Mouse (Mus musculus): ENCODE results near the gene Il1rn. TPM values are rescaled to one million over a fixed set of nuclear protein-coding genes. Genes with fewer than 3 reads are reported as not detected.

The Il1rn gene
- polyA plus RNA-seq, 1 experiment: 2.0 TPM

- no peak overlapping the region for H3K27ac ChIP-seq (replicated peaks; ENCODE audit: low read depth, low read length)
- no peak overlapping the region for H3K4me3 ChIP-seq (ENCODE audit: insufficient read depth, low read depth, low read length)
- H3K4me1 ChIP-seq (ENCODE audit: control insufficient read depth, insufficient read depth, insufficient read length, low read length): peaks cover 3% of the 10 kb centered on the region; the same call in 1 of the 2 replicates
These were observed 27.2 kb downstream of the Il1rn start for GRCm38 (mm10) chr2:24363818-24364217.

- Histone ChIP-seq H3K4me3 (ENCODE audit: insufficient read depth, low read depth, low read length) (no peak overlapping the region), H3K27ac (replicated peaks; ENCODE audit: low read depth, low read length) (no peak overlapping the region), H3K4me1 (ENCODE audit: control insufficient read depth, insufficient read depth, insufficient read length, low read length) (peaks cover 3% of the 10 kb centered on the region; the same call in 1 of the 2 replicates)
These were observed 29.7 kb downstream of the Il1rn start for GRCm38 (mm10) chr2:24366214-24366975.

GRCm38 (mm10) chr2:24367030-24367894, 30.6 kb downstream of the Il1rn start, which contains the start of gene Psd4:
Gene Psd4, plus strand, starts transcription at chr2:24367580.
- Histone ChIP-seq H3K27ac (replicated peaks; ENCODE audit: low read depth, low read length) (no peak within 1 kb of the TSS), H3K4me1 (ENCODE audit: control insufficient read depth, insufficient read depth, insufficient read length, low read length) (peaks cover 3% of the 10 kb centered on the region; the same call in 1 of the 2 replicates)

DNA sequence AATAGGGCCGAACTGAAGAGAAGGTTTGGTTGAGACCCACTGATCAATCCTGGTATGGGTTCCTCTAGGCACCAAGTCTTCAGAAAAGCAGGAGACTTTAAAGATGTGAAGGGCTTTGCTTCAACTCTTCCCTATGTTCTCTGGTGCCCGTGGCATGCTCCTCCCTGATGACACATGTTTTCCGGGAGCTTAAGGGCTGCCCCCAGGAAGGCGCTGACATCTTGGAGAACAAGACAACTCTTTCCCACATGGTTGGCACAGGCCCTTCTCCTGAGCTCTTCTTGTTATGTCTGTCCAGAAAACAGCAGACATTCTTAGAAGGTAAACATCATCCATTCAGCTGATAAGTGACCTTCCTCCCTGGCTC, 31.2 kb downstream of the Il1rn start:
- H3K4me1 ChIP-seq (ENCODE audit: control insufficient read depth, insufficient read depth, insufficient read length, low read length): peaks cover 3% of the 10 kb centered on the region; the same call in 1 of the 2 replicates
- peak overlapping the region; percentile 43; the same call in 1 of the 2 replicates for H3K4me3 ChIP-seq (ENCODE audit: insufficient read depth, low read depth, low read length)
- H3K27ac ChIP-seq (replicated peaks; ENCODE audit: low read depth, low read length): no peak overlapping the region

More at GRCm38 (mm10) chr2:24367030-24367894, 30.6 kb downstream of the Il1rn start, which contains the start of gene Psd4:
- peak within 1 kb of the TSS; percentile 43 for H3K4me3 ChIP-seq (ENCODE audit: insufficient read depth, low read depth, low read length)

- Histone ChIP-seq H3K27ac (replicated peaks; ENCODE audit: low read depth, low read length) (no peak overlapping the region), H3K4me3 (ENCODE audit: insufficient read depth, low read depth, low read length) (no peak overlapping the region), H3K4me1 (ENCODE audit: control insufficient read depth, insufficient read depth, insufficient read length, low read length) (no peaks in the 10 kb centered on the region)
These were observed 42.2 kb downstream of the Il1rn start for GRCm38 (mm10) chr2:24378747-24379450.

- Histone ChIP-seq H3K4me1 (ENCODE audit: control insufficient read depth, insufficient read depth, insufficient read length, low read length) (no peaks in the 10 kb centered on the region), H3K27ac (replicated peaks; ENCODE audit: low read depth, low read length) (no peak overlapping the region), H3K4me3 (ENCODE audit: insufficient read depth, low read depth, low read length) (no peak overlapping the region)
These were observed 46.0 kb downstream of the Il1rn start for GRCm38 (mm10) chr2:24382456-24383230.

DNA sequence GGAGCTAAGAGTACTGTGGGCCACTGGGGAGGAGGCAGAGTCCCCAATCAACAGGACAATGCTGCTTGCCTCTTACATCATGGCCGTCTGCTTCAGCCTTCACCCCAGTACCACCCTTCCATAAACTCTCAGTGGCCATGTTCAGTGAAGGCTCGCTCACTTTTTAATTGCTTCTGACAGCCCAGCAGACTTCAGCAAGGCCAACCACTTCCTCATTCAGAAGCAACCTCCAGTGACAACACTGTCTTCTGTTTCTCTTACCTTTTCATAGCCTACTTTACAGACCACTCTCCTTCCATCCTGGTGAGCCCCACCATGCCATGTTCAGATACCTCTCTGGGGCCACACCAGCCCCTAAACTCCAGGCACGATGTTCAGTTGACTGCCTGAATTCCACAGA, 47.0 kb downstream of the Il1rn start:
- Histone ChIP-seq H3K4me3 (ENCODE audit: insufficient read depth, low read depth, low read length) (no peak overlapping the region), H3K4me1 (ENCODE audit: control insufficient read depth, insufficient read depth, insufficient read length, low read length) (no peaks in the 10 kb centered on the region), H3K27ac (replicated peaks; ENCODE audit: low read depth, low read length) (no peak overlapping the region)

GRCm38 (mm10) chr2:24384393-24384792, 47.7 kb downstream of the Il1rn start:
- no peak overlapping the region for H3K4me3 ChIP-seq (ENCODE audit: insufficient read depth, low read depth, low read length)
- H3K27ac ChIP-seq (replicated peaks; ENCODE audit: low read depth, low read length): no peak overlapping the region
- no peaks in the 10 kb centered on the region for H3K4me1 ChIP-seq (ENCODE audit: control insufficient read depth, insufficient read depth, insufficient read length, low read length)

DNA sequence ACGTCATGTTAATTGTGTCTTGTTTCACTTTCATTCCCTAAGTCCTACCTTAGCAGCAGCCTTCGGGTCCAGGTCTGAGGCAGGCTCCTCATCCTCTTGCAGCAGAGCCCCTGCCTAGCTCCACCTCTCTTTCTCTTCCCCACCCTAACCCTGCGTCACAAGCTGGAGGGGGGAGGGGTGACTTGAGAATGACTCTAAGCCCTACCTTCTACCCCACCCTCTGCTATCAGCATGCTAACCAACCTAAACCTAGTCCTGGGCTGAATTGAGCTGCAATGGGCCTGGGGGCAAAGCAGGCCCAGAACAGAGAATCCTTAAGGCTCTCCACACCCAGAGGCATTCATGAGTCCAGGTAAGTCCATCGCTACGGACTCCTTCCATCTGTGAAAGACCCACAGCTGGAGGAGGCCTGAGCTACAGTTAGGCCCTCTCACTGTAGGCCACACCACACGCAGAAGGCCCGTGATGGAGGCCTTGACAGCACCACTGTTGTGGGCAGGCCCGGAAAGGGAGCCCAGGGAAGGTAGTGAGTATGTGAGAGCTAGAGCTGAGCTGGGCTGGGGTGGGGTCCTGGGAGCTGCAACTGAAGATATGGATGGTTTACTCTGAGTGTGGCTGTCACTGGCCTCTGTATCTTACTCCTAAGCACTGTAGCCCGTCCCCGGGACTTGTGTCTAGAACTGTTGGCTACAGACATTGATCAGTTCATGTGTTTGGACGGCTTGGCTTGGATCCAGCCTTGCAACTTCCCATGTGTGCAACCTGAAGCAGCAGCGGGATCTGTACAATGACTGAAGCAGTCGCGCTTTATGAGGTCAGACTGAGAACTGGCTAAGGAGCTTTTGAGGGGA, 48.7 kb downstream of the Il1rn start:
- H3K4me3 ChIP-seq (ENCODE audit: insufficient read depth, low read depth, low read length): no peak overlapping the region
- H3K27ac ChIP-seq (replicated peaks; ENCODE audit: low read depth, low read length): no peak overlapping the region
- H3K4me1 ChIP-seq (ENCODE audit: control insufficient read depth, insufficient read depth, insufficient read length, low read length): no peaks in the 10 kb centered on the region

GRCm38 (mm10) chr2:24386158-24386963, 49.7 kb downstream of the Il1rn start:
- Histone ChIP-seq H3K4me1 (ENCODE audit: control insufficient read depth, insufficient read depth, insufficient read length, low read length) (no peaks in the 10 kb centered on the region), H3K27ac (replicated peaks; ENCODE audit: low read depth, low read length) (0 out of 2 replicates have a peak overlapping the region, but pooled peaks have one; percentile 18), H3K4me3 (ENCODE audit: insufficient read depth, low read depth, low read length) (peak overlapping the region; percentile 44)

GRCm38 (mm10) chr2:24386964-24387320, 50.3 kb downstream of the Il1rn start:
- H3K27ac ChIP-seq (replicated peaks; ENCODE audit: low read depth, low read length): peak overlapping the region; percentile 18; the same call in 1 of the 2 replicates
- H3K4me3 ChIP-seq (ENCODE audit: insufficient read depth, low read depth, low read length): peak overlapping the region; percentile 44
- H3K4me1 ChIP-seq (ENCODE audit: control insufficient read depth, insufficient read depth, insufficient read length, low read length): no peaks in the 10 kb centered on the region

- no peaks in the 10 kb centered on the region for H3K4me1 ChIP-seq (ENCODE audit: control insufficient read depth, insufficient read depth, insufficient read length, low read length)
- no peak overlapping the region for H3K27ac ChIP-seq (replicated peaks; ENCODE audit: low read depth, low read length)
- H3K4me3 ChIP-seq (ENCODE audit: insufficient read depth, low read depth, low read length): 0 out of 2 replicates have a peak overlapping the region, but pooled peaks have one; percentile 17
These were observed 51.0 kb downstream of the Il1rn start for GRCm38 (mm10) chr2:24387361-24388283.
